Mouse (Mus musculus) C2C12 (cell line): ENCODE data around the gene Gm20388. TPM values are rescaled to one million over a fixed set of nuclear protein-coding genes. Genes with fewer than 3 reads are reported as not detected.
"Not testable (repeated sequence)": the region's sequence is repeated elsewhere in the genome, so short reads cannot be mapped to it uniquely, and the experiment has no call there.

ENCODE experiments used
- H3K27me3 ChIP-seq: one replicate; pipeline ENCODE4 v1.6.1; 2011; ENCODE audit not compliant: control insufficient read depth, insufficient read depth, insufficient read length
- H3K36me3 ChIP-seq: one replicate; pipeline ENCODE4 v1.6.1; 2011; ENCODE audit not compliant: control insufficient read depth, insufficient read depth
- H3K4me3 ChIP-seq: one replicate; pipeline ENCODE4 v1.5.1; 2011; ENCODE audit warnings: mild to moderate bottlenecking, control low read depth; ENCODE audit not compliant: poor library complexity, insufficient read depth, severe bottlenecking
- H3K79me2 ChIP-seq: one replicate; pipeline ENCODE4 v1.6.1; 2011; ENCODE audit not compliant: control insufficient read depth, insufficient read depth
- H3K79me3 ChIP-seq: one replicate; pipeline ENCODE4 v1.6.1; 2011; ENCODE audit warnings: low read depth, control low read depth
- H3ac ChIP-seq: one replicate; pipeline ENCODE3; 2011; ENCODE audit warnings: low read depth; ENCODE audit not compliant: control insufficient read depth, insufficient read length
- CEBPB ChIP-seq: IDR thresholded peaks from one replicate; pipeline ENCODE4 v1.6.1; 2011; ENCODE audit warnings: low read depth, mild to moderate bottlenecking, control low read depth, moderate library complexity
- CTCF ChIP-seq: IDR thresholded peaks from one replicate; pipeline ENCODE4 v1.5.1; 2011; ENCODE audit not compliant: control insufficient read depth, insufficient read depth, insufficient read length
- FOSL1 ChIP-seq: IDR thresholded peaks from one replicate; pipeline ENCODE4 v1.8.0; 2011; ENCODE audit warnings: mild to moderate bottlenecking, low read length; ENCODE audit not compliant: poor library complexity, insufficient read depth, severe bottlenecking
- MAX ChIP-seq: IDR thresholded peaks from one replicate; pipeline ENCODE4 v1.6.1; 2011; ENCODE audit warnings: mild to moderate bottlenecking, control low read depth
- MYOD1 ChIP-seq: IDR thresholded peaks from one replicate; pipeline ENCODE4 v1.6.1; 2011; ENCODE audit warnings: low read depth; ENCODE audit not compliant: control insufficient read depth, insufficient read length
- MYOG ChIP-seq: IDR thresholded peaks from one replicate; pipeline ENCODE4 v1.6.1; 2011; ENCODE audit not compliant: control insufficient read depth, insufficient read length; ENCODE audit errors: extremely low read depth
- USF1 ChIP-seq: IDR thresholded peaks from one replicate; pipeline ENCODE4 v1.6.1; 2011; ENCODE audit warnings: low read depth, mild to moderate bottlenecking, control low read depth, moderate library complexity
- polyA plus RNA-seq: library from polyadenylated mRNA; unstranded; fragments of >200 nt; fragmentation: generic; extraction: Trizol; gene quantifications from one replicate; pipeline ENCODE4 v1.2.1, GENCODE M21; 2012; ENCODE audit warnings: missing spikeins

The Gm20388 gene
- polyA plus RNA-seq, 1 experiment, result 15.0 TPM

DNA sequence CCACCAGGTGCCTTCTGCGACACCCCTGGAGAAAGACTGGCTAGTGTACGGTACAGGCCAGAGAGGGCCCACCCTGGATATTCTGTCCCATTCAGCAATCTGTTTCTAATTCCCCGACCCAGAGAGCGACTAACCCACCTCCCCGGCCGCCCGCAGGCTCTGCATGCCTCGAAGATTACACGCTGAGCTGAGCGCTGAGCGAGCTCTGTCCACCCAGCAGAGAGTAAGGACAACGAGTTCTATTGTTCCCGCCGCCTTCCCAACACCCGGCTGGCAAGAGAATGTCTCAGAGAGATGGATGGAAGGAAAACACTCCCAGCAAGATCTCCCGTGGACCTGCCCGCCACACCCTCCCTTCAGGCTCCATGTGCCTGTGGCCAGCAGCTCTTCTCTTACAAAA is 1522.8 kb downstream of the Gm20388 start:
- H3K27me3 ChIP-seq, result peaks cover 4% of the 10 kb centered on the region
- no peaks in the 10 kb centered on the region for H3K79me2 ChIP-seq
- TF ChIP-seq MYOD1 (no peak), MAX (no peak), CEBPB (no peak)
- H3K79me3 ChIP-seq, result no peaks in the 10 kb centered on the region
- H3ac ChIP-seq, result no peak overlapping the region
- no peak overlapping the region for H3K4me3 ChIP-seq
- no peaks in the 10 kb centered on the region for H3K36me3 ChIP-seq

DNA sequence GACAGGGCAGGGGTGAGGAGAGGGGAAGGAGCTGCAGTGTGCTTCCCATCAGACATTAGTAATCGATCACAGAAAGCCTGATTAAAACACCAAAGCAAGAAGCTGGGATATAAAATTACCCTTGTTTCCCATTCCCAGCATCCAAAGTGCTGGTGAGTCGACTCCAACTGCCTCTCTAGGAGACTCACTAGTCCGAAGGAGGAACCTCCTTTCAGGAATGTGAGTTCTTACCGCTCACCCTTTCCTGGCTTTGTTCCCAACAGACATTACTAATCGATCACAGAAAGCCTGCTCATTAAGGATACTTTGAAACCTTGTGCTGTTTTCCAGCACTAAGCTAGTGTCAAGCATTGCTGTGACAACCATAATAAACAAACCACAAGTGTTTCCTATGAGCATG is 1526.0 kb downstream of the Gm20388 start:
- no peak overlapping the region for H3ac ChIP-seq
- H3K4me3 ChIP-seq, result no peak overlapping the region
- no peaks in the 10 kb centered on the region for H3K79me2 ChIP-seq
- H3K27me3 ChIP-seq, result peaks cover 4% of the 10 kb centered on the region
- no peaks in the 10 kb centered on the region for H3K36me3 ChIP-seq
- H3K79me3 ChIP-seq, result no peaks in the 10 kb centered on the region
- TF ChIP-seq MYOG (no peak), CEBPB (no peak), MYOD1 (no peak), USF1 (no peak), CTCF (no peak), MAX (no peak), FOSL1 (no peak)

- H3K4me3 ChIP-seq, result no peak overlapping the region
- H3K27me3 ChIP-seq, result peaks cover 4% of the 10 kb centered on the region
- no peaks in the 10 kb centered on the region for H3K36me3 ChIP-seq
- TF ChIP-seq CTCF (no peak), CEBPB (no peak), MYOG (no peak), USF1 (no peak), MAX (no peak), FOSL1 (no peak), MYOD1 (no peak)
- no peak overlapping the region for H3ac ChIP-seq
- no peaks in the 10 kb centered on the region for H3K79me2 ChIP-seq
- no peaks in the 10 kb centered on the region for H3K79me3 ChIP-seq
Observed at GRCm38 (mm10) chr8:121437506-121437905, 1526.9 kb downstream of the Gm20388 start.

DNA sequence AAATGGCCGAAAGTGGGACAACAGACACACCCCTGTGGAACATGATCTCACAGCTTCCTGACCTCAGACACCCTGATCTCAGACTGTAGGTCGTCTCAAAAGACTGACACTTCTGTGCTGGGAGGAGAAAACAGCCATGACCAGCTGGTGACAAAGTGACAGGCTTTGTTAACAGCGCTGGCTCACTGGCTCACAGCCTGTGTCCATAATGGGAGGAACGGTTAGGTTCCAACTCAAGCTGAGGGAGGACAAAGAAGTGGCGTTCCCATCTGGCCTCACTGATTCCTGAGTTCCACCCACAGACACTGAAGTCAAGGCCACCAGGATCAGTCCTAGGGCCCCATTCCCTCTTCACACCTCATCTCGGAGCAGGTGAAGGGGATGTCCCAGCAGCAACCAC is 1527.5 kb downstream of the Gm20388 start:
- TF ChIP-seq USF1 (no peak), MYOG (no peak)
- H3K79me3 ChIP-seq, result no peaks in the 10 kb centered on the region
- no peak overlapping the region for H3K4me3 ChIP-seq
- no peaks in the 10 kb centered on the region for H3K79me2 ChIP-seq
- H3K27me3 ChIP-seq, result no peaks in the 10 kb centered on the region
- H3K36me3 ChIP-seq, result no peaks in the 10 kb centered on the region
- H3ac ChIP-seq, result no peak overlapping the region

- H3ac ChIP-seq, result no peak overlapping the region
- H3K27me3 ChIP-seq, result no peaks in the 10 kb centered on the region
- H3K36me3 ChIP-seq, result no peaks in the 10 kb centered on the region
- H3K4me3 ChIP-seq, result no peak overlapping the region
- TF ChIP-seq MYOG (no peak), USF1 (no peak)
- H3K79me3 ChIP-seq, result no peaks in the 10 kb centered on the region
- H3K79me2 ChIP-seq, result no peaks in the 10 kb centered on the region
Observed at GRCm38 (mm10) chr8:121439351-121439750, 1528.7 kb downstream of the Gm20388 start.

DNA sequence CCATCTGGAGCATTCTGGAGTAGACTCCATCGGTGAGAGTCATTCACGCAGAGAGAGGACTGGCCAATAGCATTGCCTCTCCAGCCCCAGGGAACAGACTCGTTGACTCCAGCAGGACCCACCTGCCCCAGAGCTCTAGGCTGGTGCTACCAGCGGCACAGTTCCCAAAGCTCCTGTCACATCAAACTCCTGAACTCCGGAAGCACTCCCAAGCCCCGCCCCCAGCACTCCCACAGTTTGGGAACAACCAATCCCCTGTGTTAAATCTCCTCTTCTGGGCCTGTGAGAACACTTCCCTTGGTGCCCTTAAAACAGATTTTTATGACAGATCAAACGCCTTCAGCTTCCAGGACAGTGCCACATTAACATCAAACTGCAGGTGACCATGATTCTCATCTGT is 1532.7 kb downstream of the Gm20388 start:
- Histone ChIP-seq H3K79me3 (no peaks in the 10 kb centered on the region), H3K79me2 (no peaks in the 10 kb centered on the region), H3ac (no peak overlapping the region), H3K4me3 (no peak overlapping the region), H3K27me3 (no peaks in the 10 kb centered on the region), H3K36me3 (no peaks in the 10 kb centered on the region)
- TF ChIP-seq CTCF (no peak), USF1 (no peak), MYOD1 (no peak)

GRCm38 (mm10) chr8:121444521-121444920 is 1533.9 kb downstream of the Gm20388 start:
- H3K27me3 ChIP-seq, H3K79me3 ChIP-seq, H3K36me3 ChIP-seq, H3K4me3 ChIP-seq, H3K79me2 ChIP-seq, H3ac ChIP-seq: not testable (repeated sequence)
